Mouse (Mus musculus) 416B (cell line): ENCODE measurements around the gene Rassf2.

Experiments
- DNase-seq: peaks from one replicate; pipeline ENCODE4 v3.0.0; 2011; ENCODE audit warnings: low read depth

Rassf2 gene

GRCm38 (mm10) chr2:132034590-132035469 is 4.8 kb upstream of the Rassf2 start:
- DNase-seq: no peak

GRCm38 (mm10) chr2:132031364-132032095 is 1.5 kb upstream of the Rassf2 start:
- DNase-seq: no peak

- no peak for DNase-seq
Measured at GRCm38 (mm10) chr2:132030418-132031363, 633 bp upstream of the Rassf2 start.

GRCm38 (mm10) chr2:132028894-132029605 is 1.0 kb downstream of the Rassf2 start:
- peak; percentile 74 for DNase-seq

GRCm38 (mm10) chr2:132028107-132028506 is 2.0 kb downstream of the Rassf2 start:
- DNase-seq: peak; percentile 40

GRCm38 (mm10) chr2:132027366-132027765 is 2.7 kb downstream of the Rassf2 start:
- DNase-seq: peak; percentile 55

- DNase-seq: no peak
Measured at GRCm38 (mm10) chr2:132024028-132024427, 6.0 kb downstream of the Rassf2 start.

GRCm38 (mm10) chr2:132022621-132023020 is 7.4 kb downstream of the Rassf2 start:
- DNase-seq: peak; percentile 71

GRCm38 (mm10) chr2:132021616-132022015 is 8.4 kb downstream of the Rassf2 start:
- DNase-seq: no peak

GRCm38 (mm10) chr2:132020991-132021541 is 9.0 kb downstream of the Rassf2 start:
- DNase-seq: peak; percentile 92

- DNase-seq: no peak
Measured at GRCm38 (mm10) chr2:132020420-132020819, 9.6 kb downstream of the Rassf2 start.

GRCm38 (mm10) chr2:132019372-132019811 is 10.7 kb downstream of the Rassf2 start:
- peak; percentile 77 for DNase-seq

- DNase-seq: peak; percentile 53
Measured at GRCm38 (mm10) chr2:132018156-132018555, 11.9 kb downstream of the Rassf2 start.

- no peak for DNase-seq
Measured at GRCm38 (mm10) chr2:132017611-132018010, 12.4 kb downstream of the Rassf2 start.

GRCm38 (mm10) chr2:132016034-132016433 is 14.0 kb downstream of the Rassf2 start:
- no peak for DNase-seq

GRCm38 (mm10) chr2:132013152-132013551 is 16.9 kb downstream of the Rassf2 start:
- DNase-seq: no peak

- DNase-seq: no peak
Measured at GRCm38 (mm10) chr2:132010781-132011180, 19.3 kb downstream of the Rassf2 start.

GRCm38 (mm10) chr2:132008186-132008585 is 21.9 kb downstream of the Rassf2 start:
- DNase-seq: no peak

GRCm38 (mm10) chr2:132007475-132007819 is 22.6 kb downstream of the Rassf2 start:
- no peak for DNase-seq

- no peak for DNase-seq
Measured at GRCm38 (mm10) chr2:132006561-132007474, 23.2 kb downstream of the Rassf2 start.
